Mouse (Mus musculus) heart, postnatal 0 days (tissue): Measurements from ENCODE around the gene Dhdh.

Source experiments
- CTCF ChIP-seq: IDR thresholded peaks from 2 replicates; pipeline ENCODE4 v1.5.1; 2016; ENCODE audit warnings: antibody characterized with exemption, control low read depth, low read depth
- EP300 ChIP-seq: IDR thresholded peaks from 2 replicates; pipeline ENCODE4 v1.6.1; 2016; ENCODE audit warnings: antibody characterized with exemption, low read depth

- TF ChIP-seq CTCF (no peak), EP300 (no peak)
These were observed 31.8 kb downstream of the Dhdh start for GRCm38 (mm10) chr7:45456721-45457203.
